Mouse (Mus musculus): ENCODE data around the gene Ephb6. TPM values are rescaled to one million over a fixed set of nuclear protein-coding genes. Genes with fewer than 3 reads are reported as not detected.

Gene Ephb6
- polyA plus RNA-seq, 1 experiment from 2014 or later = 12.0 TPM

GRCm38 (mm10) chr6:41654648-41655047, 49.4 kb downstream of the Ephb6 start:
- Histone ChIP-seq H3K4me1 (no peaks in the 10 kb centered on the region), H3K9ac (no peak overlapping the region), H3K4me3 (replicated peaks) (no peak overlapping the region), H3K9me3 (no peaks in the 10 kb centered on the region), H3K36me3 (no peaks in the 10 kb centered on the region), H3K27me3 (replicated peaks) (no peaks in the 10 kb centered on the region), H3K27ac (no peak overlapping the region), H3K4me2 (no peak overlapping the region)
- WGBS = 72% methylated on average over 8 of the region's 8 CpGs
- ATAC-seq (ENCODE audit: insufficient read depth, low FRiP score, low read depth) = no peak

GRCm38 (mm10) chr6:41658487-41658886, 53.2 kb downstream of the Ephb6 start:
- Histone ChIP-seq H3K9ac (no peak overlapping the region), H3K4me2 (no peak overlapping the region), H3K27me3 (replicated peaks) (no peaks in the 10 kb centered on the region), H3K36me3 (no peaks in the 10 kb centered on the region), H3K4me1 (no peaks in the 10 kb centered on the region), H3K27ac (no peak overlapping the region), H3K4me3 (replicated peaks) (no peak overlapping the region), H3K9me3 (no peaks in the 10 kb centered on the region)
- WGBS = 56% methylated on average over 1 of the region's 1 CpGs
- no peak for ATAC-seq (ENCODE audit: insufficient read depth, low FRiP score, low read depth)

- no peak overlapping the region for H3K9ac ChIP-seq
- no peaks in the 10 kb centered on the region for H3K27me3 ChIP-seq (replicated peaks)
- 27% methylated on average over 2 of the region's 2 CpGs for WGBS
- H3K36me3 ChIP-seq = no peaks in the 10 kb centered on the region
- no peak for ATAC-seq (ENCODE audit: insufficient read depth, low FRiP score, low read depth)
- no peak overlapping the region for H3K4me2 ChIP-seq
- H3K9me3 ChIP-seq = no peaks in the 10 kb centered on the region
- H3K4me3 ChIP-seq (replicated peaks) = no peak overlapping the region
- H3K27ac ChIP-seq = no peak overlapping the region
- H3K4me1 ChIP-seq = no peaks in the 10 kb centered on the region
Measured at GRCm38 (mm10) chr6:41662320-41662719, 57.0 kb downstream of the Ephb6 start.

Other genes with a start within 250 kb of the Ephb6 start
- gene Prss3, start 227.8 kb upstream of the Ephb6 start, polyA plus RNA-seq (2015; fragmentation: Nextera tagmentation; extraction: Ambion mirVana) = 110 and 114 TPM in 2 replicates
- gene Gm5771, start 213.1 kb upstream of the Ephb6 start, polyA plus RNA-seq (2015; fragmentation: Nextera tagmentation; extraction: Ambion mirVana) = 86.0 and 95.7 TPM in 2 replicates
- gene Gm10334, start 159.3 kb upstream of the Ephb6 start, polyA plus RNA-seq (2015; fragmentation: Nextera tagmentation; extraction: Ambion mirVana) = 89.9 and 105 TPM in 2 replicates
- gene Prss1, start 146.6 kb upstream of the Ephb6 start, polyA plus RNA-seq (2015; fragmentation: Nextera tagmentation; extraction: Ambion mirVana) = 367 and 403 TPM in 2 replicates
- gene Prss2, start 83.7 kb upstream of the Ephb6 start, polyA plus RNA-seq (2015; fragmentation: Nextera tagmentation; extraction: Ambion mirVana) = 141 and 187 TPM in 2 replicates
- 5.0 and 5.3 TPM in 2 replicates for gene Trpv6, start 30.9 kb downstream of the Ephb6 start, polyA plus RNA-seq (2015; fragmentation: Nextera tagmentation; extraction: Ambion mirVana)
- 0.04 and 0.05 TPM in 2 replicates for gene Trpv5, start 75.3 kb downstream of the Ephb6 start, polyA plus RNA-seq (2015; fragmentation: Nextera tagmentation; extraction: Ambion mirVana)
- 0.24 and 0.68 TPM in 2 replicates for gene Llcfc1, start 78.9 kb downstream of the Ephb6 start, polyA plus RNA-seq (2015; fragmentation: Nextera tagmentation; extraction: Ambion mirVana)
- 9.4 and 21.7 TPM in 2 replicates for gene Kel, start 98.9 kb downstream of the Ephb6 start, polyA plus RNA-seq (2015; fragmentation: Nextera tagmentation; extraction: Ambion mirVana)
- gene Olfr459, start 169.7 kb downstream of the Ephb6 start, polyA plus RNA-seq (2015; fragmentation: Nextera tagmentation; extraction: Ambion mirVana) = not detected in 2 replicates
- gene Pip, start 242.1 kb downstream of the Ephb6 start, polyA plus RNA-seq (2015; fragmentation: Nextera tagmentation; extraction: Ambion mirVana) = not detected in 2 replicates
- gene Sval2, start 247.5 kb downstream of the Ephb6 start, polyA plus RNA-seq (2015; fragmentation: Nextera tagmentation; extraction: Ambion mirVana) = not detected in 2 replicates